Mouse (Mus musculus) thymus, adult 2 months (tissue): ENCODE data around the gene Smim5. TPM values are rescaled to one million over a fixed set of nuclear protein-coding genes. Genes with fewer than 3 reads are reported as not detected.

ENCODE experiments used
- DNase-seq: peaks from one replicate; pipeline ENCODE4 v3.0.0; 2021
- H3K27ac ChIP-seq: fragments of 200-500 bp; 2 replicates; pipeline ENCODE4 v1.5.1; 2012; ENCODE audit warnings: low read length, control low read depth; ENCODE audit not compliant: control insufficient read depth, insufficient read depth
- H3K27me3 ChIP-seq: fragments of 200-500 bp; 2 replicates; pipeline ENCODE4 v1.6.1; 2012; ENCODE audit warnings: mild to moderate bottlenecking, low read length, moderate library complexity, mixed read lengths; ENCODE audit not compliant: control insufficient read depth, insufficient read depth
- H3K36me3 ChIP-seq: fragments of 200-500 bp; 2 replicates; pipeline ENCODE4 v1.6.1; 2012; ENCODE audit warnings: mild to moderate bottlenecking, low read length, moderate library complexity; ENCODE audit not compliant: control insufficient read depth, insufficient read depth
- H3K4me1 ChIP-seq: fragments of 200-500 bp; replicated peaks from 2 replicates; pipeline ENCODE4 v1.6.1; 2012; ENCODE audit warnings: low read length; ENCODE audit not compliant: control insufficient read depth, insufficient read depth
- H3K4me3 ChIP-seq: fragments of 200-500 bp; 2 replicates; pipeline ENCODE4 v1.5.1; 2012; ENCODE audit warnings: mild to moderate bottlenecking, low read length, control low read depth, moderate library complexity; ENCODE audit not compliant: control insufficient read depth, insufficient read depth
- CTCF ChIP-seq: fragments of 200-500 bp; IDR thresholded peaks from 2 replicates; pipeline ENCODE4 v1.5.1; 2012; ENCODE audit warnings: mild to moderate bottlenecking, control low read depth, low read length, moderate library complexity, borderline replicate concordance; ENCODE audit not compliant: control insufficient read depth, poor library complexity, insufficient read depth; ENCODE audit errors: extremely low read depth
- POLR2A ChIP-seq: fragments of 200-500 bp; IDR thresholded peaks from 2 replicates; pipeline ENCODE4 v1.6.1; 2012; ENCODE audit warnings: mild to moderate bottlenecking, low read length, control low read depth, moderate library complexity; ENCODE audit not compliant: control insufficient read depth, poor library complexity, insufficient read depth; ENCODE audit errors: extremely low read depth
- WGBS: fragments of 180-500 bp; shearing (Covaris S2); methylation state at CpG from one replicate; pipeline ENCODE4 v1.1.7; 2018; 5-methylcytosine and 5-hydroxymethylcytosine counted together
- polyA plus RNA-seq: library from polyadenylated mRNA; depleted of rRNA; stranded (reverse); fragments of >200 nt; gene quantifications from 2 replicates; pipeline ENCODE4 v1.2.3, GENCODE M21; 2012

The Smim5 gene
- polyA plus RNA-seq, 1 experiment: 9.5 TPM

DNA sequence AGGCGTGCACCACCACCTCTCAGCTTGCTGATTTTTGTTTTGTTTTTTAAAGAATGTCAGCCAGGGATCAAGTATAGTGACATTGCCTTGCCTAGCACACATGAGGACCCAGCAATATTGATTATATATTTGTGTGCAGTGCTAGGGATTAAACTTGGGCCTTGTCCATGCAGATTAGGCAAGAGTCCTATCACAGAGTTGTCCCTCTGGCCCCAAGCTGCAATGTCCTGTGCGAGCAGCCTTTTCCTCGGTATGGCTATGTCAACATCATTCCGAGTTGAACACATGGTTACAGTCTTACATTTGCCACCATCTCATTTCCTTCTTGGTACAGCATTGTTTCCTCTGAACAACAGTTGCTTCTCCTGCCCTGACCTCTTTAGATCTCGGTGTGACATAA, 19.3 kb downstream of the Smim5 start:
- TF ChIP-seq POLR2A (no peak), CTCF (no peak)
- Histone ChIP-seq H3K27me3 (no peaks in the 10 kb centered on the region), H3K4me3 (no peak overlapping the region), H3K36me3 (0 out of 2 replicates have a peak, but pooled peaks cover 4% of the 10 kb centered on the region), H3K4me1 (peaks cover 7% of the 10 kb centered on the region), H3K27ac (no peak overlapping the region)
- DNase-seq: no peak
- 97% methylated on average over 5 of the region's 5 CpGs for WGBS

DNA sequence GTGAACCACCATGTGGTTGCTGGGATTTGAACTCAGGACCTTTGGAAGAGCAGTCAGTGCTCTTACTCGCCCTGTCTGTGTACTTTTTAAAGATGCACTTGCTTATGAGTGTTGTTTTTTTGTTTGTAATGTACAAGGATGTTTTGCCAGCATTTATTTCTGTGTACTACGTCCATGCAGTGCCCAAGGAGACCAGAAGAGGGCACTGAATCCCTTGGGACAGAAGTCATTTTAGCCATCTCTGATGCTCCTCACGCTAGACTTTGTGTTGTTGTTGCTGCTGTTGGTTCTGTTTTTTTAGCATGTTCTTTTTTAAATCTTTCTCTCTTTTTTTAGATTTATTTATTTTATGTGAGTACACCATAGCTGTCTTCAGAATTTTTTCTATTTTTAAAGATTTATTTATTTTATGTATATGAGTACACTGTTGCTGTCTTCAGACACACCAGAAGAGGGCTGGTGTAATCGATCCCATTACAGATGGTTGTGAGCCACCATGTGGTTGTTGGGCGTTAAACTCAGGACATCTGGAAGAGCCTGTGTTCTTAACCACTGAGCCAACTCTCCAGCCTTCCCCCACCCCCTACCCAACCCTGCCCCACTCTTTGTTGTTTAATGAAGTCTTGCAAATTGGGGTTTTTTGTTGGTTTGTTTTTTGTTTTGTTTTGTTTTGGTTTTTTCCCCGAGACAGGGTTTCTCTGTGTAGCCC, 20.5 kb downstream of the Smim5 start:
- Histone ChIP-seq H3K36me3 (0 out of 2 replicates have a peak, but pooled peaks cover 4% of the 10 kb centered on the region), H3K4me3 (no peak overlapping the region), H3K4me1 (no peaks in the 10 kb centered on the region), H3K27ac (no peak overlapping the region), H3K27me3 (no peaks in the 10 kb centered on the region)
- TF ChIP-seq CTCF: no peak
- TF ChIP-seq POLR2A: no peak
- WGBS: 44% methylated on average over 6 of the region's 6 CpGs
- DNase-seq: peak; percentile 66

DNA sequence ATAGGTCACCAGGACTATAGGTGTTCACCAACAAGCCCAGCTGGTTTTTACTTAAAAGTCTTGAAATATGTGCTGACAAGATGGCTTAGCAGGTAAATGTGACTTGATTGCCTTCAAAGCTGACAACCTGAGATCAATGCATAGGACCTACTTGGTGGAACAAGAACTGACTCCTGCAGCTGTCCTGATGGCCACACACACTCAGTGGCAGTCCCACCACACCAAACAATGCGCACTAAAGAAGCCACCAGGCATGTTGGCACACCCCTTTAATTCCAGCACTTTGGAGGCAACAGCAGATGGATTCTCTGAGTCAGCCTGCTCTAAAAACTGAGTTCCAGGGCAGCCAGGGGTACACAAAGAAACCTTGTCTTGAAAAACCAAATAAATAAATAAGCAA, 22.2 kb downstream of the Smim5 start:
- WGBS: 100% methylated on average over 1 of the region's 1 CpGs
- TF ChIP-seq CTCF (no peak), POLR2A (no peak)
- no peaks in the 10 kb centered on the region for H3K4me1 ChIP-seq
- H3K27me3 ChIP-seq: no peaks in the 10 kb centered on the region
- H3K27ac ChIP-seq: no peak overlapping the region
- 0 out of 2 replicates have a peak, but pooled peaks cover 4% of the 10 kb centered on the region for H3K36me3 ChIP-seq
- DNase-seq: no peak
- no peak overlapping the region for H3K4me3 ChIP-seq

DNA sequence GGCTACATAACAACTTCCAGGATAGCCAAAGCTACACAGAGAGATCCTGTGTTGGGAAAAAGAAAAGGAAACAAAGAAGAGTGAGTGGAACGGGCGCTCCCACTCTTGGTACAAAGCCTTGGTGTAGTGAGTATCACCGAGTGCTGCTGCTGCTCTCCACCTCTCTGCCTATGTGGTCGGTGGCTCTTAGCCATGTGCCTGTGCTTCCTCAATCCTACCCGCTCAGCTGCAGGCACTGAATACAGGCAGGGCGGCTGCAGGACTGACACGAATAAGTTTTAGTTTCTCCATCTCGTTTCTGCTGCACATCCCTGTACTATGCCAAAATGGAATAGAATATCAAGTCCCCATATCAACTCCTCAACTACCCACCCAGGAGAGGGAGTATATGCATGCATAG, 29.3 kb downstream of the Smim5 start:
- DNase-seq: no peak
- Histone ChIP-seq H3K27me3 (no peaks in the 10 kb centered on the region), H3K27ac (no peak overlapping the region), H3K36me3 (no peaks in the 10 kb centered on the region), H3K4me3 (no peak overlapping the region), H3K4me1 (peaks cover 3% of the 10 kb centered on the region)
- TF ChIP-seq POLR2A (no peak), CTCF (no peak)
- WGBS: 86% methylated on average over 8 of the region's 8 CpGs

DNA sequence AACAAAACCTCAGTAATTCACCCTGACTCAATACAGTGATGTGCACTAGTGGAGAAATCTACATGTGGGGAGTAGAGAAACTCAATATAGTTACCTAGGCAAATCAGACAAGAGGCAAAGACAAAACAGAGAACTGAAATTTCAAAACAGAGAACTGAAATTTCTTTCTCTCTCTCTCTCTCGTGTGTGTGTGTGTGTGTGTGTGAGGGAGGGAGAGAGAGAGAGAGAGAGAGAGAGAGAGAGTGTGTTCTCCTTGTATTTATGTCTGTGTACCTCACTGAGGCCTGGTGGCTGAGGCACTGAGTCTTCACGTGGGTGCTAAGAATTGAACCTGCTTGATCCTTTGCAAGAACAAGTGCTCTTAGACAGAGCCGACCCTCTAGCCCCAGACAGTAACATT, 30.1 kb downstream of the Smim5 start:
- Histone ChIP-seq H3K4me3 (no peak overlapping the region), H3K27ac (no peak overlapping the region), H3K4me1 (peaks cover 3% of the 10 kb centered on the region), H3K27me3 (no peaks in the 10 kb centered on the region), H3K36me3 (no peaks in the 10 kb centered on the region)
- WGBS: 60% methylated on average over 3 of the region's 3 CpGs
- TF ChIP-seq POLR2A (no peak), CTCF (no peak)
- DNase-seq: no peak

DNA sequence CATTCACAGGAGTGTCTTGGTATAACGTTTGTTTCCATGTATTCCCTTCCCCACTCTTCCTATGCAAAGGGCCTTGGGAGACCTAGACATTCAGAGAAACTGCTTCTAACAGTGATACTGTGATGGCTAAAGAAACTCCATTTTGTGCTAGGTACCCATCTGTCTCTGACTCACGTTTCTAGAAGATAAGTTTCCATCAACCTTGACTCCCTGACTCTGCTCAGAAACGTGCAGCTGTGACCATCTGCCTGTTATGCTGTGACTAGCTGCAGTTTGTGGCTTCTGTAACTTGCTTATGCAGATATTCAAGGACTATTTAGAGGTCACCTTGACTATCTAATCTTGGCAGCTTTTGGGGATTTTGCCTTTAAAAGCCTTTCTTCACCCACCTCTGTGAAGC, 31.5 kb downstream of the Smim5 start:
- DNase-seq: no peak
- Histone ChIP-seq H3K4me1 (peaks cover 3% of the 10 kb centered on the region), H3K27ac (no peak overlapping the region), H3K27me3 (no peaks in the 10 kb centered on the region), H3K4me3 (no peak overlapping the region), H3K36me3 (no peaks in the 10 kb centered on the region; the same call in 1 of the 2 replicates)
- TF ChIP-seq CTCF: no peak
- no peak for TF ChIP-seq POLR2A
- 89% methylated on average over 3 of the region's 3 CpGs for WGBS
